Mouse (Mus musculus) T-cell, adult 2 months (primary cell): ENCODE results near the gene Rspo1.
A peak's percentile ranks its signal among the peaks of the same experiment; 100 is the strongest.

Experiments
- DNase-seq: peaks from one replicate; pipeline ENCODE4 v3.0.0; 2022; ENCODE audit warnings: low spot score

The Rspo1 gene

GRCm38 (mm10) chr4:125029891-125030614 is 43.8 kb downstream of the Rspo1 start:
- peak; percentile 93 for DNase-seq

- no peak for DNase-seq
These were observed 48.1 kb downstream of the Rspo1 start for GRCm38 (mm10) chr4:125034341-125034740.

- no peak for DNase-seq
These were observed 58.2 kb downstream of the Rspo1 start for GRCm38 (mm10) chr4:125044454-125044853.

GRCm38 (mm10) chr4:125055385-125055784 is 69.2 kb downstream of the Rspo1 start:
- no peak for DNase-seq

- no peak for DNase-seq
These were observed 70.2 kb downstream of the Rspo1 start for GRCm38 (mm10) chr4:125056476-125056875.

GRCm38 (mm10) chr4:125057273-125057672 is 71.0 kb downstream of the Rspo1 start:
- DNase-seq = no peak

GRCm38 (mm10) chr4:125058033-125058432 is 71.8 kb downstream of the Rspo1 start:
- no peak for DNase-seq
